Mouse (Mus musculus) spleen, adult 2 months (tissue): ENCODE results near the gene Arhgap31.

Experiments used
- CTCF ChIP-seq: fragments of 200-500 bp; IDR thresholded peaks from 2 replicates; pipeline ENCODE4 v1.5.1; 2011; ENCODE audit warnings: mild to moderate bottlenecking, inconsistent platforms; ENCODE audit not compliant: insufficient read depth, insufficient read length, insufficient replicate concordance; ENCODE audit errors: extremely low read depth
- POLR2A ChIP-seq: fragments of 200-500 bp; IDR thresholded peaks from 2 replicates; pipeline ENCODE4 v1.6.1; 2011; ENCODE audit warnings: low read depth, low read length, inconsistent platforms

- TF ChIP-seq POLR2A: no peak
- no peak for TF ChIP-seq CTCF
Observed at GRCm38 (mm10) chr16:38592946-38593345, 120.1 kb downstream of the Arhgap31 start.
